Mouse (Mus musculus): Measurements from ENCODE around the gene Fancb. TPM values are rescaled to one million over a fixed set of nuclear protein-coding genes. Genes with fewer than 3 reads are reported as not detected.

The Fancb gene
- total RNA-seq (2023): 2.7 TPM

DNA sequence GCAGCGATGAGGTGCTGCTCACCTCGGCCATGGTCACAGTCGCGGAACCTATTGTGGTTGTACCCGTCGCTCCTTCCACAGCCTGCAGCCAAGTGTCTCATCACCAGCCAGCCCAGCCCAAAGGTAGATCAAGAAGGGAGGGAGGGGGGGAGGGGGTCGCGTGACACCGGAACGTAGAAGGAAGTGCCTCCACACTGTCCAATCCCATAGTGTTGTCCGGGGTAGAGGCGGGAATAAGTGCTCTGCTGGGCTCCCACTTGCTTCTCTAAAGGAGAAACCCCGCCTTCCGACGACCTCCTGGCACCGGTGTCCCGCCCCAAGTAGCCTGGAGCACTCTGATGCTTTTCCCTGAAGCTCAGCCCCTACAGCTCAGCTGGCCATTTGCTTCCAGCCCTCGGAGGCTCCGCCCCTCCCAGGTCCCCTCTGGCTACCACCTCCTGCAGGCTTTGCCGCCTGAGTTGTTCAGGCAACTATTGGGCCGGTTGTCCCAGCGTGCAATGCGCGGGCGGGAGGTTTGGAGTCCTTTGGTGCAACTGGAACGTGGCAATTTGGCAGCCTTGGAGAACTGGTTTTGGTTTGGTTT lies at the start of gene Fancb, which contains the start of gene Mospd2:
Gene Fancb, plus strand, starts transcription at position 400 of the 583 bp plus-strand sequence.
Gene Mospd2, minus strand, starts transcription at position 183 of the 583 bp plus-strand sequence.

DNA sequence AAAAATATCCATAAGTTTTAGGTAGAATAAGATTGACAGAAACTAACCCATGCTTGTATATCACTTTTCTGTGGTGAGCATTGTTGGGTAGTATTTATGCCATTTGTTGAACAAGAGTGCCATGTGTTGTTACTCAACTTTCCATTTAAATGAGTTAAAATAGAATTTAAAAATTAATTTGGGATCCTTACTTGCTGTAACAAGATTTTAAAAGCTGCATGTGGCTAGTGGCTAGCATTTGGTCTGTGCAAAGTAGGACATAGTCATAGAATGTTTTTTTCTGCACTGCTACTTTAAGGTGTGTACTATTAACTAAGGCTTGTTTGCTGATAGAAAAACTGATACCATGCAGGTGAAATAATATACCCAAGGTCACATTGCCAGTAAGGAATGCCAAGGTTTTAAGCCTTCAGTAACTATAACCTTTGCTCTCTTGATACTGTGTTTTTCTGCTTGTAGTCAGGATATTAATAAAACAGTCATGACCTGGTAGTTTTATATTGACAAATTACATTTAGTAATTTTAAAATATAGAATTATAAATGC lies 24.5 kb downstream of the Fancb start, which contains the start of gene Gm17604:
Gene Gm17604, minus strand, starts transcription at position 51 of the 546 bp plus-strand sequence.

Other genes starting within 250 kb of the Fancb start
- gene Mospd2, start 217 bp upstream of the Fancb start, total RNA-seq (2023): 11.6 TPM
- gene Gm17604, start 24.2 kb downstream of the Fancb start, total RNA-seq (2023): not detected

Measured in CD4-positive naive resting alpha-beta T cell, adult 57 days (primary cell).